Mouse (Mus musculus): ENCODE results near the gene Pgf. TPM values are rescaled to one million over a fixed set of nuclear protein-coding genes. Genes with fewer than 3 reads are reported as not detected.

The Pgf gene
- 0.29 and 0.41 TPM in 2 replicates for polyA plus RNA-seq (2012; rRNA removed)

DNA sequence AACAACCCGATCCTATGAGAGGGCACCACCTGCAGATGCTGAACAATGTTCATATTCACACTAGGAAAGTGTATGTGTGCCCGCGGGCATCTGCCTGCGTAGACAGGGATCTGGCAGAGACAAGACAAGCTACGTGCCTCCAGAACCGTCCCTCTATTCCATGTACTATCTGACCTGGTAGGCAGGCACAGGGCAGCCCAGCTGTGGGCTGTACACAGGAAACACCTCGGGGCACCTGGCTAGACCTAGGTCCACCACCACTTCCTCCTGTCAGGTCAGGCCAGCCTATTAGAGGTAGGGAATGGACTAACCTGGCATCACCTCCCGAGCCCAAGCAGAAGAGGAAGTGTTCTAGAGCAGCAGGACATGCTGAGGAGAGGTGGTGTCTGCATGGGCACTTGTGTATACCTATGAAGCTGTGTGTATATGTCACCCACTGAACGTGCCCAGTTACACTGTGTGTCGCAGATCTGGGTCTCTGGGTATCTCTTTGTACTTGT, at the start of gene Pgf:
TSS of gene Pgf (minus strand) at position 51 of the 500 bp plus-strand sequence.

DNA sequence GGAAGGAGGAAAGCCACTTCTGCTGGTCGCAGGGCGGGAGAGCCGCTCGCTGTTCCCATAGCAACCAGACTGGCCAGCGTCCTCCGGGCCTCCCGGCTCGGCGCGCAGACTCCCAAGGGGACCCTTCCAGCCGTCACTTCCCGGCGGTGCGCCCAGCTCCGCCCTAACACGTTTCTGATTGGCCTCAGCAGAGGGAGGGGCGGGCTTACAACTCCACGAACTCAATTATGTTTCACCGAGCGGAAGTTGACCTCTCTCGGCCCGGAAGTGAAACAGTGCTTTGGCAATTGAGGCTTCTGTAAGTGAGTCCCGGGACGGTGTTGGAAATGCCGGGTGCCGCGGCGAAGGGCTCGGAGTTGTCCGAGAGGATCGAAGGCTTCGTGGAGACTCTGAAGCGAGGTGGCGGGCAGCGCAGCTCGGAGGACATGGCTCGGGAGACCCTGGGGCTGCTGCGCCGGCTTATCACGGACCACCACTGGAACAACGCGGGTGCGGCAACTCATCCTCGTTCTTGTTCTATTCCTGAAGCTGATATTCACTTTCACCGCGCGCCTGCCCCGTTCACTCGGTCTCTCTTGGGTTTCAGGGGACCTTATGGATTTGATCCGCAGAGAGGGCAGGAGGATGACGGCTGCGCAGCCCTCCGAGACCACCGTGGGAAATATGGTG, 41.8 kb upstream of the Pgf start, which contains the start of gene Eif2b2:
TSS of gene Eif2b2 (plus strand) at position 246 of the 669 bp plus-strand sequence.

DNA sequence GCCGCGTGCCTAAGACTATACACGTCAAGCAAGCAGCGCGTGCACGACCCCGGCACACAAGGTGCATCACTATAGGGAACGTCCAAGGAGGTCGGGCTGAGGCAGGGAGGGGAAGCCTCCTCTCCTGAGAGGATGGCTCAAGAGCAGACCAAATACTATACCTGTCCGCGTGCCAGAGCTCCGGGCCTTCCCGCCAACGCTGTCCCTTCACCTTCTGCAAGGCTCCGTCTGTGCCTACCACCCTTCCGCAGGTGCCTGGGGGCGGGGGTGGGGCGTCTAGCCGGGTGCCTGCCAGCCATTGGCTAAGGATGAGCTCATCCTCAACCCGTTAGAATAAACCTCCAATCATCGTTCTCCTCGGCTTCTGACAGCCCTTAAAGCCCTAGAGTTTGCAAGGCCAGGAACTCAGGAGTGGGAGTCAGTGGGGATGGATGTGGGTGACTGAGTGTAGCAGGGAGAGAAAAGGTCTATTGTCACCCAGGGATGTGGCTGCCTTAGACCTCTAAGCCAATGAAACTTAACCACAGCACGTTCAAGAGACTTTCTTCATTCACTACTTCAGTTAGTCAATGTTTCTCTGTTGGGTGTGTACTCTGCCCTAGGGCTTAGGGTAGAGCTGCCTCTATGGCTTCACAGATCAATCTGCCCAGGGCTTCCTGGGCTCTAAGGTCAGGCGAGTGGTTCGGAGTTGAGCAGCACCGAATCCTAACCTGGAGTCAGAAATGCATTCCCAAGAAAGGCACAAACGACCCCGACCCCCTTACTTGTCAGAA, 26.4 kb downstream of the Pgf start, which contains the start of gene Rps6kl1:
TSS of gene Rps6kl1 (minus strand) at position 263 of the 773 bp plus-strand sequence.

Other genes starting within 250 kb of the Pgf start
- 56.7 and 60.1 TPM in 2 replicates for gene Fcf1, start 206.9 kb downstream of the Pgf start, polyA plus RNA-seq (2012; rRNA removed)
- 12.9 and 13.9 TPM in 2 replicates for gene Arel1, start 206.9 kb downstream of the Pgf start, polyA plus RNA-seq (2012; rRNA removed)
- 6.1 and 8.8 TPM in 2 replicates for gene Ylpm1, start 181.5 kb downstream of the Pgf start, polyA plus RNA-seq (2012; rRNA removed)
- gene Prox2, start 67.0 kb downstream of the Pgf start, polyA plus RNA-seq (2012; rRNA removed): 0.79 and 0.95 TPM in 2 replicates
- gene Dlst, start 67.0 kb downstream of the Pgf start, polyA plus RNA-seq (2012; rRNA removed): 80.5 and 86.8 TPM in 2 replicates
- gene Rps6kl1, start 26.5 kb downstream of the Pgf start, polyA plus RNA-seq (2012; rRNA removed): 1.3 and 1.4 TPM in 2 replicates
- gene Eif2b2, start 41.7 kb upstream of the Pgf start, polyA plus RNA-seq (2012; rRNA removed): 31.6 and 32.8 TPM in 2 replicates
- gene Mlh3, start 92.8 kb upstream of the Pgf start, polyA plus RNA-seq (2012; rRNA removed): 1.8 and 2.0 TPM in 2 replicates
- gene Acyp1, start 110.6 kb upstream of the Pgf start, polyA plus RNA-seq (2012; rRNA removed): 17.3 and 21.5 TPM in 2 replicates
- gene Zc2hc1c, start 110.8 kb upstream of the Pgf start, polyA plus RNA-seq (2012; rRNA removed): 0.08 and 0.12 TPM in 2 replicates
- gene Nek9, start 161.6 kb upstream of the Pgf start, polyA plus RNA-seq (2012; rRNA removed): 9.8 and 11.2 TPM in 2 replicates
- 87.9 and 88.4 TPM in 2 replicates for gene Tmed10, start 197.1 kb upstream of the Pgf start, polyA plus RNA-seq (2012; rRNA removed)

Measured in liver, embryonic 18 days (tissue).